Comparison of ENCODE assay signal across 28 mouse cellular contexts in genomic region chr7:66005066-66005465, GRCm38 (mm10). TPM values are rescaled to one million over a fixed set of nuclear protein-coding genes. Genes with fewer than 3 reads are reported as not detected.
"Had no signal": no experiment of that assay in that cellular context is flagged by ENCODE, and none has a peak within 500 bp of the region (broad histone marks: within the 10 kb centered on the region; RNA-seq: fewer than 3 reads in every experiment).

No protein-coding gene starts in this region.

- DNase-seq: kidney, adult 2 months; kidney, postnatal 10 days; kidney, postnatal 36 days; layer of hippocampus, postnatal 36 days; lung, embryonic 14.5 days; right cerebral cortex, adult 18-20 months; right cerebral cortex, postnatal 25 days; spleen, adult 18-20 months; thymus, postnatal 25 days had no signal

- H3K9ac ChIP-seq: hindbrain, embryonic 15.5 days; intestine, embryonic 15.5 days; liver, embryonic 14.5 days; lung, embryonic 14.5 days; midbrain, embryonic 13.5 days; neural tube, embryonic 12.5 days; neural tube, embryonic 15.5 days; stomach, embryonic 15.5 days had no signal

- ATAC-seq: intestine, embryonic 15.5 days; midbrain, embryonic 13.5 days had no signal

- H3K9me3 ChIP-seq: hindbrain, embryonic 15.5 days; intestine, embryonic 15.5 days; midbrain, embryonic 13.5 days; neural tube, embryonic 12.5 days; neural tube, embryonic 15.5 days; stomach, embryonic 15.5 days had no signal

- H3K36me3 ChIP-seq: hindbrain, embryonic 15.5 days; intestine, embryonic 15.5 days; midbrain, embryonic 13.5 days; neural tube, embryonic 12.5 days; neural tube, embryonic 15.5 days; stomach, embryonic 15.5 days had no signal

- H3K4me1 ChIP-seq: hindbrain, embryonic 15.5 days; intestine, embryonic 15.5 days; midbrain, embryonic 13.5 days; neural tube, embryonic 12.5 days; stomach, embryonic 15.5 days had no signal

- H3K27me3 ChIP-seq: hindbrain, embryonic 15.5 days; intestine, embryonic 15.5 days; midbrain, embryonic 13.5 days; neural tube, embryonic 12.5 days; neural tube, embryonic 15.5 days; stomach, embryonic 15.5 days had no signal

- H3K27ac ChIP-seq: hindbrain, embryonic 15.5 days; intestine, embryonic 15.5 days; left cerebral cortex, adult 2 months; liver, embryonic 14.5 days; macrophage; midbrain, embryonic 13.5 days; neural tube, embryonic 12.5 days; neural tube, embryonic 15.5 days; stomach, embryonic 15.5 days had no signal

- H3K4me3 ChIP-seq: hindbrain, embryonic 15.5 days; intestine, embryonic 15.5 days; left cerebral cortex, adult 2 months; midbrain, embryonic 13.5 days; neural tube, embryonic 12.5 days; neural tube, embryonic 15.5 days; stomach, embryonic 15.5 days had no signal

- H3K4me2 ChIP-seq: hindbrain, embryonic 15.5 days; intestine, embryonic 15.5 days; liver, embryonic 11.5 days; lung, embryonic 14.5 days; midbrain, embryonic 13.5 days; neural tube, embryonic 12.5 days; neural tube, embryonic 15.5 days; stomach, embryonic 15.5 days had no signal

RNA-seq across cellular contexts. Expression of gene Gm45213, which starts 38.3 kb away (rescaled TPM):
- total RNA-seq: layer of hippocampus, adult 8-10 months; layer of hippocampus, postnatal 10 days; layer of hippocampus, postnatal 36 days; left cerebral cortex, adult 2 months; left cerebral cortex, postnatal 10 days; left cerebral cortex, postnatal 36 days; megakaryocyte, adult 5-6 weeks had no signal
- polyA plus RNA-seq: hindbrain, embryonic 15.5 days; intestine, embryonic 15.5 days; kidney, adult 2 months; kidney, embryonic 14.5 days; limb, embryonic 11.5 days; limb, embryonic 14.5 days; liver, embryonic 11.5 days; liver, embryonic 14.5 days; lung, embryonic 14.5 days; macrophage; midbrain, embryonic 13.5 days; neural tube, embryonic 12.5 days; neural tube, embryonic 15.5 days; stomach, embryonic 15.5 days; thymus, postnatal 0 days had no signal
